Mouse (Mus musculus) gastrocnemius, postnatal 4 days (tissue): ENCODE data around the gene Ccdc96. TPM values are rescaled to one million over a fixed set of nuclear protein-coding genes. Genes with fewer than 3 reads are reported as not detected.

ENCODE experiments used
- DNase-seq, 2 experiments: peaks; one replicate each; pipeline ENCODE4 v3.0.0; 2021 to 2022; ENCODE audit warnings: low spot score in 2 of 2, mixed read lengths in 2 of 2
- long read RNA-seq, 2 experiments: library from polyadenylated mRNA; stranded (forward); transcript quantifications; one replicate each; pipeline ENCODE4 v2.0.0; 2021
- total RNA-seq, 2 experiments: library from RNA; stranded (reverse); gene quantifications; 2 replicates each; pipeline ENCODE4 v1.2.3; 2021

Ccdc96 gene
- under 1 TPM in 1 of 2 experiments, not detected in 1; 0.08 TPM for total RNA-seq
- long read RNA-seq, experiment 1: 0 reads
- long read RNA-seq, experiment 2: 0 reads

DNA sequence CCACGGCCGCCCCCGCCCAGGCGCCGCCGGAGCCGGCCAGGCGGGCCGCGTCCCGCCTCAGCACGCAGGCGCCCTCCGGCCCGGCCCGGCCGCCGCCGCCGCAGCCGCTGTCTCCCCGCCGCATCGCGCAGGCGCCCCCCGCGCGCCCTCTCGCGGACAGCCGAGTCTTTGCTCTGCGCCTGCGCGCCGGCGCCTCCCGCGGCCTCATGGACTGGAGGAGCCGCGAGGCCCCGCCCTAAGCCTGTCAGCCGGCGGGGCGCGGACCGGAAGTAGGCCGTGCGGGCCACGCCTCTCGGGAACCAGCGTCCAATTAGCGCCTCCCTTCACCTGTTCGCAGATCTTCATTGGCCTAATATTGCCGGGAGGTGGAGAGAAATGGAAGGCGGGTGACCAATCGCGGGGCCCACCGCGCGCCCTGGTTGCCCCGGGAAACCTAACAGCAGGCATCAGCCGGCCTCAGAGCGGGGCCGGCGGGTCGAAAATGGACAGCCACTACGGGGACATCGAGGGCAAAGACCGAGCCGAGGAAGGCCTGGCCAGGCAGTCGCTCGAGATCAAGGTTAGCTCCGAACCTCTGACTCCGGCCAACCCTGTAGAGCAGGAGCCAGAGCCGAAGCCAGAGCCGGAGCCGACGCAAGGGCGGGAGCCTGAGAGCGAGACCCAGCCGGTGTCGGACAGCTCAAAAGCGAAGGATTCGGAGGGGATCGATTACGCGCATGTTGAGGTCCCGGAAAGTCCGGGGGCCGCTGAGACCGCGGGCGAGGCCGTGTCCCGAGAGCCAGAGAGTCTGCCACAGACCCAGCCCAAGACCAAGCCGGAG is at the start of gene Ccdc96, which contains the start of gene Tada2b:
Gene Ccdc96, plus strand, starts transcription at position 418 of the 820 bp plus-strand sequence.
Gene Tada2b, minus strand, starts transcription at position 115 of the 820 bp plus-strand sequence.
- peak; percentile 96 for DNase-seq

DNA sequence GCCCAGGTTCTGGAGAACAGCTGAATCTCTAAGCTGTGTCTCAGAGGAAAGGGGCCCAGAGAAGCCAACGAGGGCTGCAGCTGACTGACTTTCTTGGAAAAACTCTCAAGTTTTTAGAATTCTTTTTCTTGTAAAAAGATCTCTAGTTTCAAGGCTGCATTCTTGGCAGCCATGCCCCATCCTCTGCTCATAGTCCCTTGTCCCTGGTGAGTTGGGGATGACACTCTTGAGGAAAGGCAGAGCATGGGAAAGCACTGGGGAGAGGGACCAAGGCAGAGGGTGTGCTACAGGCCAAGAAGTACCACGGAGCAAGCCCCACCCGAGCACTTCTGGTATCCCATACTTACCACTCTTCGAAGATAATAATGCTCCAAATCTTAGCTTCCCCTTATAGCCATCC is 47.5 kb upstream of the Ccdc96 start:
- peak in 1 of 2 experiments; percentile 39 for DNase-seq

DNA sequence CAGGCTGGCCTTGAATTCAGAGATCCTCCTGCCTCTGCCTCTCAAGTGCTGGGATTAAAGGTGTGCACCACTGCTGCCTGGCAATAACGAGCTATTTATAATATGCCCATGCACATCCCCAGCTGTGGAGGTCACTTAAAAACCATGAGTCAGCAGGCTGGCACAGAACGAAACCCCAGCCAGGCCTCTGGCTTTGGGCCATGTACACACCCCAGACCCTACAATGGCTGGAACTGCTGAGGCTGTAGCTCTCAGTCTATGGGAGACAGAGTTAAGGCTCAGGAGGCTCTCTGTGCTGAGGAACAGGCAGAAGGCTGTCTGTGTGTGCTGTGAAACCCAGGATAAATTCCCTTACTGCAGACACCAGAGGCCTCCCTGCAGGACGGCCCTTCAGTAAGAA is 43.6 kb upstream of the Ccdc96 start:
- no peak for DNase-seq

DNA sequence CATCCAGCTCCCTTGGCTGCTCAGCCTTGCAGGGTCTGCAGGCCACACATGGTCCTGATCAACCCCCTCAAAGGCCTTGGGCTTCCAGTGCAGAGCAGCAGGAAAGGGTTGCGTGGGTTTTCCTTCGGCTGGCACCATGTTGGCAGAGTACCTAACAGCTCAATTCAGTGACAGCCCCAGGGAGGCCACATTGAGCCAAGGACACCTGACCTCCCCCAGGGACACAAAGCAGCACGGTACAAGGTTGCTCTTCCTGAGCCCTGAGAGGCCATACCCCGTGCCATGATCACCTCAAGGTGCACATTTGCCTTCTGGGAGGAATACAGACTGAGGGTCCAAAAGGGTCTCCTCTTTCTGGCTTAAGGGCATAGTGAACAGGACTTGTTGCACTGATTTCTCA is 39.8 kb upstream of the Ccdc96 start:
- no peak for DNase-seq

GRCm38 (mm10) chr5:36445028-36445427 is 39.4 kb upstream of the Ccdc96 start:
- DNase-seq: no peak

GRCm38 (mm10) chr5:36446166-36446890 is 38.1 kb upstream of the Ccdc96 start:
- no peak for DNase-seq

DNA sequence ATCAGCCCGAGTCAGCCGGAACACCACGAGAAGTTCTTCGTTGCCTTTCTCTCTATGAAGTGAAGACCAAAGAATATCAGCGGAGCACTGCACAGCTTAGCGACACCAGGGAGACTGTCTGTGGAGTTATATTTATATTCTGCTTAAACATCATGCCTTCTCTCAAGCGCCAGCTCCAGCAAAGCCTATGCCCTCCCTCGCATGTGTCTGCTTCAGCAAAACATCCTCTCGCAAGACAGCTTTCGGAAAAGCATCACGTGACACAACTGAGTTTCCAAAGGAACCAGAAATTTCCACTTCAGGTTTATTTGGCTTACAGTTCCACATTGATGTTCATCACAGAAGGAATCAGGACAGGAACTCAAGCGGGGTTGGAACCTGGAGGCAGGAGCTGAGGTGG is 36.5 kb upstream of the Ccdc96 start:
- no peak for DNase-seq

- DNase-seq: no peak
Measured at GRCm38 (mm10) chr5:36449710-36450358, 34.6 kb upstream of the Ccdc96 start.

DNA sequence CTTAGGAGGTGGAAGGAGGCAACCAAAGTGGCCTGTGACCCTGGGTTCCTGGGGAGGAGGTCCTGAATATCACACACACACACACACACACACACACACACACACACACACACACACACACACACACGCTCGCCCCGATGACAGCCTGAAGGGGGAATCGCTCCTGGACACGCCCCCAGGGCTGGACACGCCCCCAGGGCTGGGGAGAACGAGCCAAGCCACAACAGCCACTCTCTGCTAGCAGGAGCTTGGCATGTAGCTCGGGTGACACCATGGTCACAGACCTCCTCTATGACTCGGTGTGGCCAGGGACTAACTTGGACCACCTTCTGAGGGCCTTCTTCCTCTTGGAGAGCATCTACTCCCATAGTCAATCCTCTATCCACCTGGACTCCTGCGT is 33.3 kb upstream of the Ccdc96 start:
- no peak for DNase-seq

GRCm38 (mm10) chr5:36451872-36452389 is 32.5 kb upstream of the Ccdc96 start:
- no peak for DNase-seq

DNA sequence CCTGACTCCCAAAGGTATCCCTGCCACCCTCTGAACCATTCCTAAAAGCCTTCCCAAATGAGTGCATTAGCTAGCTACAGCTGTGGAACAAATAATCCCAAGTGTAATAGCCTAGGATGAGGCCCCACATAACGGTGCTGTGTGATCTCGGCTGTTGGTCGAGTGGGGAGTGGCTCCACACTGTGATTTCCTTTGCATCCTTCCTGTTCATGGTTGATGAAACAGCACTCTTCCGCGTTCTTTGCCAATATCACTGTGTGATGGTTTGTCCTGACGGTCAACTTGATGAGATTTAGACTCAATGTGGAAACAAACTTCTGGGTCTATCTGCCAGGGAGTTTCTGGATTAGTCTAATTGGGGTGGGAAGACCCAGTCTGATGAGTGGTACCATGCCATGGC is 31.6 kb upstream of the Ccdc96 start:
- DNase-seq: no peak

DNA sequence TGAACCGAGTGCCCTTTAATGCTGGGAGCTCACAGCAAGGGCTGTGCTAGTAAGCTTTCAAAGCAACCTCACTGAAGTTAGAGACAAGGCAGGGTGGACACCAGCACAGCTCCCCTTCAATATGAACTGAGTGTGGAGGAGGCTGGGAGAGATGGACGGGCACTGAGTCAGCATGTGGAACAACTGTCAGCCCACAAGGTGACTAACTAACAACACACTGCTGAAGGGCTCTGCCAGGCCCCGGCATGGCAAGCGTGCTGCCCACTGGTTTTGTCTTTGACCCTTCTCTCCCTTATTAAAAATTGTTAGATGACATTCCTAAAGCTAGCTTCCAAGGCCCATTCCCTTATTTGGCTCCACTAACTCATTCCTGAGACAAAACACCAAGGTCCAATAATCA is 26.7 kb upstream of the Ccdc96 start:
- DNase-seq: no peak

DNA sequence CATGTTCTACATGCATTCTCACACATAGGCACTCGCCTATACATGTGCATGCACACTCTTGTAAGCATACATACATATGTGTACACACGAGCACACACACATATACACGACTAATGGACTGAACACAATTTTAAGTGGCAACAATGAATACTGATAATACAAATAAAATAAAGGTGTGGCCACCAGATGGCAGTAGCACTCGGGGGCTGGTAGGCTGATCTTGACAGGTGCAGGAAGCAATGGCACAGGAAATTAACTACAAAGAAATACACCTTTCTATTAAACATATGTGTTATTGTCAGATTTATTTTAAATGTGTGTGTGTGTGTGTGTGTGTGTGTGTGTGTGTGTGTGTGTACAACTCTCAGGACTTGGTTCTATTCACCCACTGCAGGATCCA is 25.5 kb upstream of the Ccdc96 start:
- no peak for DNase-seq

DNA sequence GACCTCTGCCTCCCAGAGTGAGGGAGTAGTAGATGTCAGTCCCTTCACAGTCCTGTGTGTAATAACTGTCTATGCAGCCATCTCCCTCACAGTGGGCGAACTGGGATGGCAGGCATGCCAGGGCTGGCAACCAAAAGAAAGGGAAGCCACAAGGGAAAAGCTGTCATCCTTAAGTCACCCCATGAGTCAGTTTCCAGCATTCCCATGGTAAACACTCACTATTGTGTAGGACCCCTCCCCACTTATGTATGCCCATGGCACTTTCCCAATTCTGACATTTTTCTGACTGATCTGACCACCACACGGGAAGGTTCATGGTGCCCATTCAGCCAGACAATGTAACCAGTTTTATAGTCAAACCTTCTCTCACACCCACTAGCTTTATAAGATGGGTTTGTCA is 23.7 kb upstream of the Ccdc96 start:
- DNase-seq: no peak

GRCm38 (mm10) chr5:36461231-36461630 is 23.2 kb upstream of the Ccdc96 start:
- DNase-seq: no peak

DNA sequence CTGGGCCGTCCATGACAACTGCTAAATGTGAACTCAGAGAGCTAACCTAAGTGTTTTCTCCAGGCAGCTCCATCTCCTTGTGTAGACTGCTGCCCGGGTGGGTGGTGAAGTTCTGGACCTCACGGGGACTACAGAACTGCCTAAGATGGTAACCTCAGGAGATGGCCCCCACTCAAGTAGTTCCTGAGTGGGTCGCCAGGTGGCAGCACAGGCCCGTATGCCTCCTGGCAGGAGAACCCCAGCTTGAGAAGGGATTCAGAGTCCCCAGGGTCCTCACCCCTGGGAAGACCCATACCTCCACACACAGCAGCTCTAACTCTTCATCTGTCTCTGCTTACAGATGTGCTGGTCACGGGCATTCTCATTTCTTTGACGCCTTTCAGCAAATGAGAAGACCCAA is 21.6 kb upstream of the Ccdc96 start:
- peak; percentile 54 to 67 for DNase-seq

- no peak for DNase-seq
Measured at GRCm38 (mm10) chr5:36463391-36463790, 21.0 kb upstream of the Ccdc96 start.

GRCm38 (mm10) chr5:36464709-36465661 is 19.4 kb upstream of the Ccdc96 start, which contains the start of gene Grpel1:
TSS of gene Grpel1 (plus strand) at chr5:36464998.
- peak; percentile 93 to 97 for DNase-seq

DNA sequence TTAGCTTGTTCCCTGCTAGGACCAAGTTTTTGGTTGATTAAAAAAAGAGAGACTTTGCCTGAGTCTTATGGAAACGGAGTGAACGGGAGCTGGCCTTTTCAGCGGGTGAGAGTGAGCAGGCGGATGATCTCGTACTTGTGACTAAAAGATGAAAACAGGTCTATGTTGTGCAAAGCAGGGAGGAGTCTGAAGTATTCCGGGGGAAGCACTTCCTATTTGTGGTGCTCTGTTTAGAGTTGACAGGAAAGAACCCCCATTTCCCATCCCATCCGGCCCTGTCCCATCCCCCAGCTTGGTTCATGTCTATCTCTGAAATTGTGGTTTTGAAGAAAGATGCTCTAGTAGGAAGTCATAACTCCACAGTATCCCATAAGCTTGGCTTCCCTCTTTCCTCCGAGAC is 18.5 kb upstream of the Ccdc96 start:
- no peak for DNase-seq

GRCm38 (mm10) chr5:36471206-36471605 is 13.2 kb upstream of the Ccdc96 start:
- DNase-seq: no peak
